Mouse (Mus musculus) gastrocnemius, postnatal 36 days (tissue): ENCODE data around the gene Cd300a. TPM values are rescaled to one million over a fixed set of nuclear protein-coding genes. Genes with fewer than 3 reads are reported as not detected.
A peak's percentile ranks its signal among the peaks of the same experiment; 100 is the strongest.
"Not testable (repeated sequence)": the region's sequence is repeated elsewhere in the genome, so short reads cannot be mapped to it uniquely, and the experiment has no call there.

Source experiments
- DNase-seq, 2 experiments: peaks; one replicate each; pipeline ENCODE4 v3.0.0; 2022
- intact Hi-C: fragments of 180-260 bp; cut with DNase I; formaldehyde crosslinking; loops from one replicate; pipeline ENCODE4 v1.15.1; 2025
- total RNA-seq, 2 experiments: library from RNA; stranded (reverse); gene quantifications; 2 replicates each; pipeline ENCODE4 v1.2.3; 2021

Gene Cd300a
- total RNA-seq, 2 experiments from 2014 or later: 0.36 to 0.37 TPM

DNA sequence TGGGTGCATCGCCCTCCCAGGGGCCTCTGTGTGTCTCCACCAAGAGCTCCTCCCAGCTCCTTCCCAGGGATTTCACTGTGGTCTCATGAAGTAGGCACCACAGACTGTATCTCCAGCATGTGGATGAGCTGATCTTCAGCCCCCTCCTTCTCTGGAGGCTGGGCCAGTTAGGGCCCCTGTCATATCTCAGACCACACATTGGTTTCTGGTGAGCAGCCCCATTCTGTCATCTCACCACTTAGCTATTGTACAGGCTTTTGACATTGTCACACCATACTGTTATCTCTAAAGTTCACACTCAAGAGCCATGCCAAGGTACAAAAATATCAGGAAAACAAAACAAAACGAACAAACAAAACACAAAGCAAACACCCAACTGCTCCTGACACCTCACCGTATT, 6.2 kb downstream of the Cd300a start:
- intact Hi-C loops: no loop called here
- no peak for DNase-seq

DNA sequence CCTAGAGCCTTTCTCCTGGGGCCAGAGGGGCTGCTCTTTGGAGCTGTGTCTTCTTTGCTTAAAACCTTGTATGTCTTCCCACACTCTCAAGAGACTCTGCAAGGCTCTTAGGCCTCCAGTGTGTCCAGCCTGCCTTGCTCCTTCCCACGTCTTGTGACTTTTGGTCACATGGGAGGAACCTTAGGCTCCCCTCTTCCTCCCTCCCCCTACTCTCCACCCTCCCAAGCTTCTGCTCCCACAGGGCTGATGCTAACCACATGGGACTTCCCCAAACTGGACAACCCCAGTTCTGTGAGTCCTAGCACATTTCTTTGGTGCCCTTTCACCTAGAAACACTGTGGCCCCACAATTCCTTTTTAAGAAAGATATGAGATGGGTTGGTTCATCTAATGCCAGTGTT, 8.2 kb downstream of the Cd300a start:
- no peak for DNase-seq
- intact Hi-C loops: no loop called here

DNA sequence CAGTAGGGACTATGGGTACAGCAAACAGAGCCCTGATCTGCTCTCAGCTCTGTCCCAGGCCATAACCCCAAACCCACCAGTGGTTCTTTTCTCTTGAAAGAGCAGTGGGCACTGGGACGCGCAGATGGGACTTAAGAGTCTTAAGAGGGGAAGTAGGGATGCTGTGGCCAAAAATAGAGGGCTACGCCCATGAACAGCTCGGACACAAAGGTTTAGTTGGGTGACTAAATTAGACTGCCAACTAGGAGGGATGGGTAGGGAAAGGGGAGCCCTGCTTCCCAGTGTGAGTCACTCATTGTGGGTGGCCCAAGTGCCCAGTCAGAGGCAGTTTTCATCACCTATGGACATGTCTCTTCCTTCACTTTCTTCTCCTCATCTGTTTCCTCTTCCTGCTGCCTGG, 13.4 kb downstream of the Cd300a start:
- intact Hi-C loops: no loop called here
- DNase-seq: no peak

DNA sequence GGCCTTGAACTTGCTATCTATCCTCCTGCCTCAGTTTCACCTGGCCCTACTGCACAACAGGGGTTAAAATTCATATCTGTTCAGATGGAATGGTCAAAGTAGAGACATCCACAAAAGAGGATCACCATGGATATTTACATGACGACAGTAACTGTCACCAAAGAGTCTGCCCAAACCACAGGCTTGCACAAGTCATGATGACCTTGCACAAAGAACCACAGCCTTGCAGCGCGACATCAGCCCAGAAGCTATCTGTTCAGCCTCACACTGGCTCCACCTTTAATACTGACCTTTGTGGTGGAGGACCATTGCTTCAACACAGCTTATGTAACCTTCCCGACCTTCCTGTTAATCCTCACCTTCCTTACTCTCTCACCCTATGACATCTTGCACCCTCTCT, 17.7 kb downstream of the Cd300a start:
- intact Hi-C loops: no loop called here
- DNase-seq: no peak

DNA sequence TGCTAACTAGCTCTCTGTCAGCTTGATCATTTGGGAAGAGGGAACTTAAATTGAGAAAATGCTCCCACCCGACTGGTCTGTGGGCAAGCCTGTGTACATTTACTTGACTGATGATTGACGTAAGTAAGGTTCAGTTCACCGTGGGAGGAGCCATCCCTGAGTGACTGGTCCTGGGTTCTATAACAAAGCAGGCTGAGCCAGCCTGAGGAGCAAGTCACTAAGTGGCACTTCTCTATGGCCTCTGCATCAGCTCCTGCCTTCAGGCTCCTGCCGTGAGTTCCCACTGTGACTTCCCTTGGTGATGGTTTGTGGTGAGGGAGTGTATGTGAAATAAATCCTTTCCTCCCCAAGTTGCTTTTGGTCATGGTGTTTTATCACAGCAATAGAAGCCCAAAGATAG, 18.2 kb downstream of the Cd300a start:
- no peak for DNase-seq
- intact Hi-C loops: no loop called here

DNA sequence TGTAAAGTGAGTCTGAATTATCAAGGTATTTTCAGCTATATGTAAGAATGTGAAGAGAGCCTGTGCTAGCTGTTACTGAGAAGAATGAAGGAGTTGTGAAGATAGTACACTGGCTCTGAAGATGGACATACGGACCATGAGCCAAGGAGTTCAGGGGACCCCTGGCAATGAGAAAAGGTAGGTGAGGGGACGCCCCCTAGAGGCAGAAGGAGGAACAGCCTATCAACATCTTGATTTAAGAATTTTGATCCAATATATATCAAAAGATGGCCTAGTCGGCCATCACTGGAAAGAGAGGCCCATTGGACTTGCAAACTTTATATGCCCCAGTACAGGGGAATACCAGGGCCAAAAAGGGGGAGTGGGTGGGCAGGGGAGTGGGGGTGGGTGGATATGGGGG, 19.7 kb downstream of the Cd300a start:
- intact Hi-C loops: not testable (repeated sequence)

DNA sequence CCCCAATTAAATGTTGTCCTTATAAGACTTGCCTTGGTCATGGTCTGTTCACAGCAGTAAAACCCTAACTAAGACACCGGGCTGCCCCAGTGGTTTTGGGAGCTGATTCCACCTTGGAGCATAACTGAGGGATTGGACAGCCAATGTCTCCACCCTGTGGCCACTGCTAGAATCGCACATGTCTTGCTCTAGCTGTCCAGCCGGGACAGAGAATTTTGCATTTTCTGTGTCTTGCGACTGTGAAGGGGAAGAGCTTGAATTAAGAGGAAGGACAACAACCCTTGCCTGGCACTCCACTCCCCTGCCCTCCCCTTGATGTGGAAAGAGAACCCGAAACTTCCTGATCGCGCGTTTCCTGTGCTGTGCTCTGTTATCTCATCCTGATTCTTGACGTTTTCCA, 23.0 kb downstream of the Cd300a start:
- DNase-seq: peak; percentile 67 to 72
- intact Hi-C loops: loop anchor here (1.0 to 5.0 kb wide), 2 partner anchors 101 to 166 kb away; no protein-coding TSS in a partner anchor

More for the DNA sequence above, 19.7 kb downstream of the Cd300a start:
- DNase-seq: not testable (repeated sequence)

DNA sequence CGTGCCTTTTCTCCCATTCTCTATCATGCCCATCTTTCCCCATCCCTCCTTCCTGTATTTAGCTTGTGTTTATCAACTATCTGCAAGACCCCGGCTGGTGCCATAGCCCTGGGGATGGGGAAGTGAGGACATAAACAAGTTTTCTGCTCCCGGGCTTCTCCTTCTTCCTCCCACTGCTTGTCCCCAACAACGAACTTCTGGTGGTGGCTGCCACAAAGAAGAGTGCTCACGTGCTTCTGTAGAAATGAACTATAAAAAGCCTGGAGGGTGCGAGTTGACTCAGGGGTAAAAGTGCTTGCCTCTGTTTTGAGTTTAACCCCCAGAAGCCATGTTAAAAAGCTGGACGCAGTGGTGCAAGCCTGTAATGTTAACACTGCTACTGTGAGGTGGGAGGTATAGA, 25.1 kb downstream of the Cd300a start:
- intact Hi-C loops: loop anchor here (5.0 kb wide), 1 partner anchor 168 kb away; no protein-coding TSS in a partner anchor
- no peak for DNase-seq

DNA sequence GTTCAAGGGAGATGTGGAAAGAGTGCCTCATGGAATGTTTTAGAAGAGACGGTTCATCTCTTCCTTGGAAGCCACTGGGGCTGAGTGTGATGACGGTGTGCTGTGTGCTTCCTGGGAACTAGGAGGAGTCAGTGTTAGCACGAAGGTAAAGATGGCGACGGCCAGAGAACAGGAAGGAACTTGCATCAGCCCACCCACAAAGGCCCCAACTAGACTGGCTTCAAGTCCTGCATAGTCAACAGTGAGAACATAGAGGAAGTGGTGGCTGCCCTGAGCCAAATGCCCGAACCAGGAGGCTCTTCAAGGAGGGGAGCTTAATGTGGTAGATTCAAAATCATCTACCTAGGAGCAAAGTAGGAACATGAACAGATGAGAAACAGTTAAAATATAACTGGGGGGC, 27.3 kb downstream of the Cd300a start:
- intact Hi-C loops: no loop called here
- no peak for DNase-seq

DNA sequence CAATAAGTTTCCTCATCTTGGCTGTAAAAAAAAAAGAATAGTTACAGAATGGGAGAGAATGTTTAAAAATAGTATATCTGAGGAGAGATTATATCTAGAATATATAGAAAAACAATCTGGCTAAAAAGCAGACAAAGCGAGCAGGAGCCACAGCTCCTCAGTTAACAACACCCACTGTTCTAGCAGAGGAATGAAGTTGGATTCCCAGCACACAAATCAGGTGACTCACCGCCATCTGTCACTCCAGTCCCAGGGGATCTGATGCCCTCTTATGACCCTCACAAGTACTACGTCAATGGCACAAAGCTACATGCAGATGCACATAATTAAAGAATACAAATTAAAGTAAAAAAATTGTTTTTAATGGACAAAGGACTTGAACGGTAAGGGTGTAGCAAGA, 32.6 kb downstream of the Cd300a start:
- intact Hi-C loops: no loop called here
- DNase-seq: no peak

DNA sequence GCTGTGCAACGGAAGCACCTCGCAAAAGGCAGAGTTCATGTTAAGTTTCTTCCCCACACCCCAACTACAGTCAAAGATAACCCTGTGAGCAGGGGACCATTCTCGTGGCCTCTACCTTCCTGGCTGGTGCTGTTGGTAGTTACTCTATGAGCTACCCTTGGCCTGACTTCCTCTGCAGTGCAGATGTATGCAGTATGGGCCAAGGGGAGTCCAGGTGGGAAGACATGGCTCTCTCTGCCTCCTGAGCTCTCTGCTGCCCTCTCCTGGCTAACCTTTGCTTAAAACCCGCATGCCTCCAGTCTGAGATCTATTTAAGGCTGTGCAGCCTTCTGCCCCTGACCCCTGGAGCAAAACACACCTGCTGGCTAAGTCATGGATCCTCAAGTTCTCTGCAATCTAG, 34.1 kb downstream of the Cd300a start:
- no peak for DNase-seq
- intact Hi-C loops: no loop called here

DNA sequence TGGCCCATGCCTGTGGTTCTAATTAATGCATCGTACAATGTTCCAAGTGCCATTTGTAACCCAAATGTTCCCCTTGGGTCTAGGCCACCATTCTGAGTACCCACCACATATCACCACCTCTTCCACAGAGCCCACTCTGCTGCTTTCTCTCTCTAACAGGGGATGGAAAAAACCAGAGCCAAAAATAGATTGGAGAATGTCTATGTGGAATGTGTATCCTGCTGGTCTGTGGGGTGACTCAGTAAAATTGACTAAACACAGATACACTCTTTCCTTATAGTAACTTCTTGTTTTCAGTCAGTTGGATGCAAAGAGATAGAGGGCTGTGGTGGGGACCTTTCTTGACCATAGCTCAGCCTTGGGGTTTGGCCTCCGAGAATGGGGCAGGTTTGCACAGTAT, 39.7 kb downstream of the Cd300a start:
- intact Hi-C loops: no loop called here

DNA sequence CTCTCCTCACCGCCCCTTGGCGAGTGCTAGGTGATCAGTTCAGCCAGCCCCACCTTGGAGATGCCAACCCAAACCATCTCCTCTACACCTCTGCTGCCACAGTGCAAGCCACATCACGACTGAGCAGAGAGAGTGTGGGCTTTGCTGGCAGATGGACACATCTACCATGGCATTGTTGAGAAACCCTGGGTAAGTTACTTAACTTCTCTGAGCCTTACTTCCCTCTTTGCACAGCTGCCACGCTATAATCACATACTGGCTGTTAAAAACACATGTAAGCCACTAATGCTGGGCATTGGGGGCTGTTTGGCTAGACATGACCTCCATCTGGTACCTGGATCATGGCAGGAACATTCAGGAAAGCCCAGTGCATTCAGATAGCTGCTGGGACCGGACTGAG, 41.2 kb downstream of the Cd300a start:
- intact Hi-C loops: no loop called here
- DNase-seq: no peak

More for the DNA sequence above, 39.7 kb downstream of the Cd300a start:
- DNase-seq: no peak

DNA sequence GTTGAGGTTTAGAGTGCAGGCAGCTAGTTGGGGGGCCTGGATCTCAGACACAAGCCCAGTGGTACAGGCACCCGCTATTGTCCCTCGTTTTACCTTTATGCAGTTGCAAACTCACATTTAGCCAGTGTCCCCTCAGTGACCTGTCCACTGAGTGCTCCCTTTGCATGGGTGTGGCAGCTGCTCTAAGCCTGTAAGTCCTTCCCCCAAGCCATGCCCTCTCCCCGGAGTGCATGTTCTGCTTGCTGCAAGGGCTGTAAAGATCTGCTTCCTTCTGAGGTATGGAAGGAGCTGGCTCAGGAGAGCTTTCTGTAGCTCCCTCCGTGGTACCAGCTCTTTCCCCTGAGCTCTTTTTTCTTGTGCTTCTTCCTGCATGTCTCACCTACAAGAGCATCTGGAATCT, 43.8 kb downstream of the Cd300a start:
- intact Hi-C loops: no loop called here
- DNase-seq: no peak

DNA sequence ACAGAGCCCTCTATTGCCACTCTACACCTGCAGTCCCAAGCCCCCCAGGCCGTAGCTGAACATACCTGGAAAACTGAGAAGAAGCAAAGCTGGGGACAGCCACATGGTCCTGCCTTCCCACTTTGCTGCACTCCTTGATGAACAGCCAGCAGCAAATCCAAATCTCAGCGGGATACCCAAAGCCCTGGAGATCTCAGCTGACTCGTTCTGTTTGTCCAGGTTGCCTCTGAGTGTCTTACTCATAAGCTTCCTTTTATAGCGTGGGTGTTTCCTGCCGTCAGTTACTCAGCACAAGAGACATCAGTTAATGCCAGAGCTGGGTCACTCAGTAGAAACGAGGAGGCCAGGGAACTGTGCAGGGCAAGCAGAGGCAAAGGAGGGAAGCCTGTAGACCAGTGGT, 44.3 kb downstream of the Cd300a start, which contains the start of gene Cd300lb:
TSS of gene Cd300lb (minus strand) at position 243 of the 400 bp plus-strand sequence.
- intact Hi-C loops: no loop called here

More for the DNA sequence above, 44.3 kb downstream of the Cd300a start, which contains the start of gene Cd300lb:
- DNase-seq: no peak

Other genes with a start within 250 kb of the Cd300a start
- 100 to 1,000 TPM; 432 to 556 TPM for gene Rpl38, start 221.5 kb upstream of the Cd300a start, total RNA-seq
- gene Ttyh2, start 214.6 kb upstream of the Cd300a start, total RNA-seq: 10 to 100 TPM; 16.0 to 19.4 TPM
- under 1 TPM; 0.07 to 0.33 TPM for gene Dnaic2, start 162.6 kb upstream of the Cd300a start, total RNA-seq
- 1 to 10 TPM; 1.3 TPM for gene Kif19a, start 124.7 kb upstream of the Cd300a start, total RNA-seq
- under 1 TPM in 1 of 2 experiments, not detected in 1; 0.28 TPM for gene Btbd17, start 94.1 kb upstream of the Cd300a start, total RNA-seq
- not detected for gene Gpr142, start 91.1 kb upstream of the Cd300a start, total RNA-seq
- 10 to 100 TPM; 35.5 to 44.1 TPM for gene Gprc5c, start 38.9 kb upstream of the Cd300a start, total RNA-seq
- gene Cd300lb, start 44.3 kb downstream of the Cd300a start, total RNA-seq: under 1 TPM; 0.33 to 0.37 TPM
- not detected for gene Cd300c, start 79.1 kb downstream of the Cd300a start, total RNA-seq
- under 1 TPM; 0.15 to 0.18 TPM for gene Cd300ld, start 99.9 kb downstream of the Cd300a start, total RNA-seq
- gene Cd300c2, start 111.8 kb downstream of the Cd300a start, total RNA-seq: under 1 TPM in 1 of 2 experiments, not detected in 1; 0.94 TPM
- not detected for gene Cd300ld2, start 126.2 kb downstream of the Cd300a start, total RNA-seq
- gene Cd300ld4, start 137.0 kb downstream of the Cd300a start, total RNA-seq: under 1 TPM in 1 of 2 experiments, not detected in 1; 0.35 TPM
- gene Cd300ld5, start 147.7 kb downstream of the Cd300a start, total RNA-seq: 1 to 10 TPM in 1 of 2 experiments, not detected in 1; 2.4 TPM
- gene Cd300ld3, start 158.4 kb downstream of the Cd300a start, total RNA-seq: 1 to 10 TPM; 1.2 to 2.7 TPM
- gene Cd300e, start 172.1 kb downstream of the Cd300a start, total RNA-seq: not detected
- gene Rab37, start 201.4 kb downstream of the Cd300a start, total RNA-seq: under 1 TPM; 0.10 to 0.43 TPM
- not detected for gene Cd300lf, start 244.0 kb downstream of the Cd300a start, total RNA-seq